Mouse (Mus musculus): ENCODE data around the gene Ang2. TPM values are rescaled to one million over a fixed set of nuclear protein-coding genes. Genes with fewer than 3 reads are reported as not detected.
"Not testable (repeated sequence)": the region's sequence is repeated elsewhere in the genome, so short reads cannot be mapped to it uniquely, and the experiment has no call there.

The Ang2 gene
- polyA plus RNA-seq (2012) = not detected in 2 replicates

GRCm38 (mm10) chr14:51199098-51200023 is at the start of gene Ang2:
Gene Ang2 (minus strand): TSS chr14:51199148.
- H3K4me3 ChIP-seq (replicated peaks) = no peak within 1 kb of the TSS
- no peaks in the 10 kb centered on the region for H3K4me1 ChIP-seq (ENCODE audit: control insufficient read depth)
- no peaks in the 10 kb centered on the region for H3K36me3 ChIP-seq (ENCODE audit: control insufficient read depth)
- no peaks in the 10 kb centered on the region for H3K27me3 ChIP-seq (ENCODE audit: control insufficient read depth)
- no peaks in the 10 kb centered on the region for H3K9me3 ChIP-seq (ENCODE audit: control insufficient read depth, low read length)
- no peak for TF ChIP-seq TAL1 (IDR thresholded peaks at IDR 0.05; ENCODE audit: low read length)
- no peak for TF ChIP-seq GATA1 (IDR thresholded peaks at IDR 0.05; ENCODE audit: low read length)

- TF ChIP-seq TAL1 (IDR thresholded peaks at IDR 0.05; ENCODE audit: low read length) (no peak), GATA1 (IDR thresholded peaks at IDR 0.05; ENCODE audit: low read length) (no peak)
Measured at GRCm38 (mm10) chr14:51247736-51248135, 48.8 kb upstream of the Ang2 start.

GRCm38 (mm10) chr14:51240899-51241298 is 42.0 kb upstream of the Ang2 start:
- Histone ChIP-seq H3K27me3 (ENCODE audit: control insufficient read depth) (no peaks in the 10 kb centered on the region), H3K36me3 (ENCODE audit: control insufficient read depth) (no peaks in the 10 kb centered on the region), H3K9me3 (ENCODE audit: control insufficient read depth, low read length) (no peaks in the 10 kb centered on the region), H3K4me1 (ENCODE audit: control insufficient read depth) (no peaks in the 10 kb centered on the region), H3K4me3 (replicated peaks) (no peak overlapping the region)
- TF ChIP-seq TAL1 (IDR thresholded peaks at IDR 0.05; ENCODE audit: low read length) = no peak

More at GRCm38 (mm10) chr14:51247736-51248135, 48.8 kb upstream of the Ang2 start:
- H3K27me3 ChIP-seq (ENCODE audit: control insufficient read depth) = no peaks in the 10 kb centered on the region
- H3K36me3 ChIP-seq (ENCODE audit: control insufficient read depth) = no peaks in the 10 kb centered on the region
- H3K4me3 ChIP-seq (replicated peaks) = no peak overlapping the region
- H3K4me1 ChIP-seq (ENCODE audit: control insufficient read depth) = no peaks in the 10 kb centered on the region
- H3K9me3 ChIP-seq (ENCODE audit: control insufficient read depth, low read length) = no peaks in the 10 kb centered on the region

GRCm38 (mm10) chr14:51237488-51237887 is 38.5 kb upstream of the Ang2 start:
- H3K4me3 ChIP-seq (replicated peaks); H3K27me3 ChIP-seq (ENCODE audit: control insufficient read depth); H3K9me3 ChIP-seq (ENCODE audit: control insufficient read depth, low read length); H3K4me1 ChIP-seq (ENCODE audit: control insufficient read depth); H3K36me3 ChIP-seq (ENCODE audit: control insufficient read depth): not testable (repeated sequence)

- peaks cover 18% of the 10 kb centered on the region for H3K4me1 ChIP-seq (ENCODE audit: control insufficient read depth)
- not testable (repeated sequence) for H3K27me3 ChIP-seq (ENCODE audit: control insufficient read depth); H3K4me3 ChIP-seq (replicated peaks); H3K9me3 ChIP-seq (ENCODE audit: control insufficient read depth, low read length); H3K36me3 ChIP-seq (ENCODE audit: control insufficient read depth)
Measured at GRCm38 (mm10) chr14:51229657-51230056, 30.7 kb upstream of the Ang2 start.

GRCm38 (mm10) chr14:51220075-51220474 is 21.1 kb upstream of the Ang2 start:
- not testable (repeated sequence) for H3K27me3 ChIP-seq (ENCODE audit: control insufficient read depth); H3K4me1 ChIP-seq (ENCODE audit: control insufficient read depth); H3K9me3 ChIP-seq (ENCODE audit: control insufficient read depth, low read length); H3K4me3 ChIP-seq (replicated peaks); H3K36me3 ChIP-seq (ENCODE audit: control insufficient read depth)

GRCm38 (mm10) chr14:51203115-51203514 is 4.2 kb upstream of the Ang2 start, which contains the start of gene Ear14:
Gene Ear14 (plus strand): TSS chr14:51203391.
- H3K36me3 ChIP-seq (ENCODE audit: control insufficient read depth) = no peaks in the 10 kb centered on the region
- H3K4me3 ChIP-seq (replicated peaks) = no peak within 1 kb of the TSS
- H3K27me3 ChIP-seq (ENCODE audit: control insufficient read depth) = no peaks in the 10 kb centered on the region
- no peaks in the 10 kb centered on the region for H3K9me3 ChIP-seq (ENCODE audit: control insufficient read depth, low read length)
- no peak for TF ChIP-seq TAL1 (IDR thresholded peaks at IDR 0.05; ENCODE audit: low read length)
- H3K4me1 ChIP-seq (ENCODE audit: control insufficient read depth) = no peaks in the 10 kb centered on the region

- Histone ChIP-seq H3K9me3 (ENCODE audit: control insufficient read depth, low read length) (no peaks in the 10 kb centered on the region), H3K4me3 (replicated peaks) (no peak overlapping the region), H3K36me3 (ENCODE audit: control insufficient read depth) (no peaks in the 10 kb centered on the region), H3K4me1 (ENCODE audit: control insufficient read depth) (no peaks in the 10 kb centered on the region), H3K27me3 (ENCODE audit: control insufficient read depth) (no peaks in the 10 kb centered on the region)
- TF ChIP-seq GATA1 (IDR thresholded peaks at IDR 0.05; ENCODE audit: low read length) (no peak), TAL1 (IDR thresholded peaks at IDR 0.05; ENCODE audit: low read length) (no peak)
Measured at GRCm38 (mm10) chr14:51200466-51200865, 1.5 kb upstream of the Ang2 start.

- no peak for TF ChIP-seq TAL1 (IDR thresholded peaks at IDR 0.05; ENCODE audit: low read length)
- no peak for TF ChIP-seq GATA1 (IDR thresholded peaks at IDR 0.05; ENCODE audit: low read length)
- H3K36me3 ChIP-seq (ENCODE audit: control insufficient read depth) = no peaks in the 10 kb centered on the region
- H3K4me1 ChIP-seq (ENCODE audit: control insufficient read depth) = no peaks in the 10 kb centered on the region
- no peak overlapping the region for H3K4me3 ChIP-seq (replicated peaks)
- no peaks in the 10 kb centered on the region for H3K27me3 ChIP-seq (ENCODE audit: control insufficient read depth)
- H3K9me3 ChIP-seq (ENCODE audit: control insufficient read depth, low read length) = no peaks in the 10 kb centered on the region
Measured at GRCm38 (mm10) chr14:51200054-51200453, 1.1 kb upstream of the Ang2 start.

- TF ChIP-seq TAL1 (IDR thresholded peaks at IDR 0.05; ENCODE audit: low read length) (no peak), GATA1 (IDR thresholded peaks at IDR 0.05; ENCODE audit: low read length) (no peak)
- H3K27me3 ChIP-seq (ENCODE audit: control insufficient read depth) = no peaks in the 10 kb centered on the region
- no peak overlapping the region for H3K4me3 ChIP-seq (replicated peaks)
- no peaks in the 10 kb centered on the region for H3K36me3 ChIP-seq (ENCODE audit: control insufficient read depth)
- no peaks in the 10 kb centered on the region for H3K4me1 ChIP-seq (ENCODE audit: control insufficient read depth)
- no peaks in the 10 kb centered on the region for H3K9me3 ChIP-seq (ENCODE audit: control insufficient read depth, low read length)
Measured at GRCm38 (mm10) chr14:51195681-51196080, 3.3 kb downstream of the Ang2 start.

- H3K9me3 ChIP-seq (ENCODE audit: control insufficient read depth, low read length); H3K4me3 ChIP-seq (replicated peaks); H3K4me1 ChIP-seq (ENCODE audit: control insufficient read depth); H3K27me3 ChIP-seq (ENCODE audit: control insufficient read depth); H3K36me3 ChIP-seq (ENCODE audit: control insufficient read depth): not testable (repeated sequence)
Measured at GRCm38 (mm10) chr14:51181051-51181450, 17.9 kb downstream of the Ang2 start.
